Mouse (Mus musculus) liver, embryonic 13.5 days (tissue): ENCODE data around the gene Cux2. TPM values are rescaled to one million over a fixed set of nuclear protein-coding genes. Genes with fewer than 3 reads are reported as not detected.

Experiments
- ATAC-seq: fragments of 200-750 bp; cut with Nextera tagmentation; 2 replicates; pipeline ENCODE4 v1.8.0; 2017; ENCODE audit warnings: low read depth, mild to moderate bottlenecking, moderate number of reproducible peaks, moderate library complexity
- DNase-seq: peaks from one replicate; pipeline ENCODE4 v3.0.0; 2022
- H3K27ac ChIP-seq: fragments of 300-500 bp; sonication (generic); 2 replicates; pipeline ENCODE4 v1.5.1; 2015; ENCODE audit warnings: moderate library complexity, mild to moderate bottlenecking, inconsistent platforms
- H3K27me3 ChIP-seq: fragments of 300-500 bp; sonication (generic); 2 replicates; pipeline ENCODE4 v1.6.1; 2015; ENCODE audit warnings: mild to moderate bottlenecking, inconsistent platforms
- H3K36me3 ChIP-seq: fragments of 300-500 bp; sonication (generic); 2 replicates; pipeline ENCODE4 v1.6.1; 2015; ENCODE audit warnings: mild to moderate bottlenecking, inconsistent platforms
- H3K4me1 ChIP-seq: fragments of 300-500 bp; sonication (generic); replicated peaks from 2 replicates; pipeline ENCODE4 v1.6.1; 2015; ENCODE audit warnings: inconsistent platforms
- H3K4me2 ChIP-seq: fragments of 300-500 bp; sonication (generic); 2 replicates; pipeline ENCODE4 v1.6.1; 2015; ENCODE audit warnings: inconsistent platforms, mild to moderate bottlenecking, moderate library complexity
- H3K4me3 ChIP-seq: fragments of 300-500 bp; sonication (generic); replicated peaks from 2 replicates; pipeline ENCODE4 v1.5.1; 2015; ENCODE audit warnings: mild to moderate bottlenecking, inconsistent platforms
- H3K9ac ChIP-seq: fragments of 300-500 bp; sonication (generic); 2 replicates; pipeline ENCODE4 v1.6.1; 2015; ENCODE audit warnings: mild to moderate bottlenecking, inconsistent platforms
- H3K9me3 ChIP-seq: fragments of 300-500 bp; sonication (generic); replicated peaks from 2 replicates; pipeline ENCODE4 v1.6.1; 2016; ENCODE audit warnings: inconsistent platforms
- WGBS: fragments of 180-500 bp; shearing (Covaris S2); methylation state at CpG from one replicate; pipeline ENCODE4 v1.1.7; 2015; ENCODE audit not compliant: insufficient replicate concordance; 5-methylcytosine and 5-hydroxymethylcytosine counted together
- polyA plus RNA-seq: library from polyadenylated mRNA; unstranded; fragments of >200 nt; fragmentation: Nextera tagmentation; extraction: Ambion mirVana; gene quantifications from 2 replicates; pipeline ENCODE4 v1.2.1, GENCODE M21; 2015

Gene Cux2
- polyA plus RNA-seq, 1 experiment from 2014 or later: 0.59 TPM

GRCm38 (mm10) chr5:121821552-121821951, 228.3 kb downstream of the Cux2 start:
- Histone ChIP-seq H3K36me3 (peaks cover 93% of the 10 kb centered on the region), H3K4me3 (no peak overlapping the region), H3K9ac (no peak overlapping the region), H3K4me2 (no peak overlapping the region), H3K9me3 (no peaks in the 10 kb centered on the region), H3K27me3 (no peaks in the 10 kb centered on the region), H3K4me1 (peaks cover 49% of the 10 kb centered on the region), H3K27ac (no peak overlapping the region)
- ATAC-seq (no peak), DNase-seq (no peak)
- WGBS: 72% methylated on average over 5 of the region's 5 CpGs

- Histone ChIP-seq H3K36me3 (peaks cover 93% of the 10 kb centered on the region), H3K9ac (no peak overlapping the region), H3K4me2 (no peak overlapping the region), H3K4me3 (no peak overlapping the region), H3K9me3 (no peaks in the 10 kb centered on the region), H3K27ac (0 out of 2 replicates have a peak overlapping the region, but pooled peaks have one; percentile 4), H3K4me1 (peaks cover 49% of the 10 kb centered on the region), H3K27me3 (no peaks in the 10 kb centered on the region)
- no peak for ATAC-seq
- no peak for DNase-seq
- WGBS: 72% methylated on average over 5 of the region's 5 CpGs
These were observed 228.8 kb downstream of the Cux2 start for GRCm38 (mm10) chr5:121821116-121821515.

- ATAC-seq (no peak), DNase-seq (no peak)
- Histone ChIP-seq H3K36me3 (peaks cover 93% of the 10 kb centered on the region), H3K9ac (no peak overlapping the region), H3K4me3 (no peak overlapping the region), H3K27me3 (no peaks in the 10 kb centered on the region), H3K9me3 (no peaks in the 10 kb centered on the region), H3K4me2 (no peak overlapping the region), H3K27ac (0 out of 2 replicates have a peak overlapping the region, but pooled peaks have one; percentile 4), H3K4me1 (peaks cover 49% of the 10 kb centered on the region)
- 55% methylated on average over 3 of the region's 3 CpGs for WGBS
These were observed 229.2 kb downstream of the Cux2 start for GRCm38 (mm10) chr5:121820657-121821056.

GRCm38 (mm10) chr5:121820161-121820560, 229.7 kb downstream of the Cux2 start:
- Histone ChIP-seq H3K27me3 (no peaks in the 10 kb centered on the region), H3K9me3 (no peaks in the 10 kb centered on the region), H3K36me3 (peaks cover 91% of the 10 kb centered on the region), H3K4me2 (no peak overlapping the region), H3K9ac (no peak overlapping the region), H3K4me3 (no peak overlapping the region), H3K4me1 (peaks cover 45% of the 10 kb centered on the region), H3K27ac (peak overlapping the region; percentile 29; the same call in 1 of the 2 replicates)
- no peak for DNase-seq
- ATAC-seq: no peak
- WGBS: 45% methylated on average over 2 of the region's 2 CpGs

- H3K36me3 ChIP-seq: peaks cover 90% of the 10 kb centered on the region
- H3K4me1 ChIP-seq: peaks cover 40% of the 10 kb centered on the region
- no peak overlapping the region for H3K9ac ChIP-seq
- no peaks in the 10 kb centered on the region for H3K27me3 ChIP-seq
- H3K4me3 ChIP-seq: no peak overlapping the region
- ATAC-seq: no peak
- H3K4me2 ChIP-seq: no peak overlapping the region
- 45% methylated on average over 5 of the region's 5 CpGs for WGBS
- H3K27ac ChIP-seq: no peak overlapping the region
- no peaks in the 10 kb centered on the region for H3K9me3 ChIP-seq
- DNase-seq: no peak
These were observed 230.3 kb downstream of the Cux2 start for GRCm38 (mm10) chr5:121819559-121819958.

- peaks cover 91% of the 10 kb centered on the region for H3K36me3 ChIP-seq
- 90% methylated on average over 4 of the region's 4 CpGs for WGBS
- ATAC-seq: no peak
These were observed 231.0 kb downstream of the Cux2 start for GRCm38 (mm10) chr5:121818862-121819261.

GRCm38 (mm10) chr5:121818401-121818800, 231.5 kb downstream of the Cux2 start:
- no peaks in the 10 kb centered on the region for H3K27me3 ChIP-seq
- no peaks in the 10 kb centered on the region for H3K9me3 ChIP-seq
- no peak overlapping the region for H3K4me3 ChIP-seq
- no peak for DNase-seq
- H3K36me3 ChIP-seq: peaks cover 91% of the 10 kb centered on the region
- H3K27ac ChIP-seq: no peak overlapping the region
- 92% methylated on average over 7 of the region's 7 CpGs for WGBS
- no peak overlapping the region for H3K9ac ChIP-seq
- ATAC-seq: no peak
- H3K4me1 ChIP-seq: peaks cover 29% of the 10 kb centered on the region
- no peak overlapping the region for H3K4me2 ChIP-seq

More at GRCm38 (mm10) chr5:121818862-121819261, 231.0 kb downstream of the Cux2 start:
- no peak overlapping the region for H3K27ac ChIP-seq
- H3K27me3 ChIP-seq: no peaks in the 10 kb centered on the region
- H3K4me2 ChIP-seq: no peak overlapping the region
- no peak overlapping the region for H3K9ac ChIP-seq
- H3K4me1 ChIP-seq: peaks cover 33% of the 10 kb centered on the region
- H3K9me3 ChIP-seq: no peaks in the 10 kb centered on the region
- no peak for DNase-seq
- H3K4me3 ChIP-seq: no peak overlapping the region

GRCm38 (mm10) chr5:121817551-121817950, 232.4 kb downstream of the Cux2 start:
- H3K9ac ChIP-seq: no peak overlapping the region
- H3K9me3 ChIP-seq: no peaks in the 10 kb centered on the region

GRCm38 (mm10) chr5:121816611-121817010, 233.3 kb downstream of the Cux2 start:
- peaks cover 32% of the 10 kb centered on the region for H3K4me1 ChIP-seq
- no peak for DNase-seq
- no peak overlapping the region for H3K4me2 ChIP-seq
- H3K27ac ChIP-seq: no peak overlapping the region
- H3K36me3 ChIP-seq: peaks cover 93% of the 10 kb centered on the region
- ATAC-seq: no peak
- 77% methylated on average over 2 of the region's 2 CpGs for WGBS
- H3K9ac ChIP-seq: no peak overlapping the region
- no peaks in the 10 kb centered on the region for H3K9me3 ChIP-seq
- no peak overlapping the region for H3K4me3 ChIP-seq
- H3K27me3 ChIP-seq: no peaks in the 10 kb centered on the region

More at GRCm38 (mm10) chr5:121817551-121817950, 232.4 kb downstream of the Cux2 start:
- ATAC-seq: 0 out of 2 replicates have a peak, but pooled peaks have one; percentile 4
- no peak overlapping the region for H3K4me3 ChIP-seq
- no peak overlapping the region for H3K4me2 ChIP-seq
- DNase-seq: no peak
- H3K4me1 ChIP-seq: peaks cover 27% of the 10 kb centered on the region
- WGBS: 87% methylated on average over 9 of the region's 9 CpGs
- no peak overlapping the region for H3K27ac ChIP-seq
- H3K36me3 ChIP-seq: peaks cover 91% of the 10 kb centered on the region
- H3K27me3 ChIP-seq: no peaks in the 10 kb centered on the region

- no peaks in the 10 kb centered on the region for H3K27me3 ChIP-seq
- H3K4me3 ChIP-seq: no peak overlapping the region
- DNase-seq: no peak
- H3K4me2 ChIP-seq: no peak overlapping the region
- peaks cover 35% of the 10 kb centered on the region for H3K4me1 ChIP-seq
- H3K9ac ChIP-seq: no peak overlapping the region
- 73% methylated on average over 8 of the region's 8 CpGs for WGBS
- no peaks in the 10 kb centered on the region for H3K9me3 ChIP-seq
- no peak overlapping the region for H3K27ac ChIP-seq
- H3K36me3 ChIP-seq: peaks cover 94% of the 10 kb centered on the region
- no peak for ATAC-seq
These were observed 234.0 kb downstream of the Cux2 start for GRCm38 (mm10) chr5:121815867-121816380.

GRCm38 (mm10) chr5:121815067-121815466, 234.8 kb downstream of the Cux2 start:
- Histone ChIP-seq H3K4me1 (peaks cover 33% of the 10 kb centered on the region), H3K4me3 (no peak overlapping the region), H3K9ac (no peak overlapping the region), H3K9me3 (no peaks in the 10 kb centered on the region), H3K36me3 (peaks cover 96% of the 10 kb centered on the region), H3K27ac (no peak overlapping the region), H3K4me2 (no peak overlapping the region), H3K27me3 (no peaks in the 10 kb centered on the region)
- ATAC-seq: no peak
- WGBS: 42% methylated on average over 3 of the region's 3 CpGs
- peak; percentile 28 for DNase-seq

- Histone ChIP-seq H3K4me3 (no peak overlapping the region), H3K27me3 (no peaks in the 10 kb centered on the region), H3K4me1 (peaks cover 36% of the 10 kb centered on the region), H3K4me2 (no peak overlapping the region), H3K36me3 (peaks cover 91% of the 10 kb centered on the region), H3K27ac (no peak overlapping the region), H3K9ac (no peak overlapping the region), H3K9me3 (no peaks in the 10 kb centered on the region)
- WGBS: 86% methylated on average over 10 of the region's 10 CpGs
- DNase-seq (no peak), ATAC-seq (no peak)
These were observed 236.2 kb downstream of the Cux2 start for GRCm38 (mm10) chr5:121813744-121814143.
